9 mouse cellular contexts compared by ENCODE assay signal in genomic region chr19:41455091-41455626, GRCm38 (mm10). TPM values are rescaled to one million over a fixed set of nuclear protein-coding genes. Genes with fewer than 3 reads are reported as not detected.
A peak's percentile ranks its signal among the peaks of the same experiment; 100 is the strongest.
DNase-seq lines count a peak whose midpoint lies in the region; ATAC-seq and TF ChIP-seq lines count a peak whose summit lies in the region.
"Had no signal": no experiment of that assay in that cellular context is flagged by ENCODE, and none has a peak within 500 bp of the region (broad histone marks: within the 10 kb centered on the region; RNA-seq: fewer than 3 reads in every experiment).

No protein-coding gene starts in this region.

- TF ChIP-seq CTCF in forebrain, postnatal 0 days (IDR thresholded peaks at IDR 0.05; ENCODE audit: low read depth) = no peak

- H3K9ac ChIP-seq in forebrain, postnatal 0 days = no peak overlapping the region
- H3K9ac ChIP-seq in hindbrain, embryonic 11.5 days (ENCODE audit: low read depth, low read length) = no peak overlapping the region
- H3K9ac ChIP-seq: limb, embryonic 12.5 days had no signal

- H3K4me2 ChIP-seq in forebrain, postnatal 0 days (ENCODE audit: low read depth) = no peak overlapping the region
- H3K4me2 ChIP-seq in hindbrain, embryonic 11.5 days (replicated peaks; ENCODE audit: low read depth, low read length) = no peak overlapping the region
- H3K4me2 ChIP-seq: limb, embryonic 12.5 days had no signal

- H3K4me1 ChIP-seq in forebrain, postnatal 0 days (ENCODE audit: insufficient read depth) = no peaks in the 10 kb centered on the region
- H3K4me1 ChIP-seq in hindbrain, embryonic 11.5 days (replicated peaks; ENCODE audit: control insufficient read depth, insufficient read depth, low read length) = no peaks in the 10 kb centered on the region
- H3K4me1 ChIP-seq: limb, embryonic 12.5 days had no signal

- no peaks in the 10 kb centered on the region for H3K9me3 ChIP-seq in forebrain, postnatal 0 days (ENCODE audit: low read length)
- no peaks in the 10 kb centered on the region for H3K9me3 ChIP-seq in hindbrain, embryonic 11.5 days (ENCODE audit: control insufficient read depth, low read length)
- H3K9me3 ChIP-seq: limb, embryonic 12.5 days had no signal

- H3K27ac ChIP-seq in forebrain, postnatal 0 days (ENCODE audit: low read depth, low read length) = no peak overlapping the region
- H3K27ac ChIP-seq in hindbrain, embryonic 11.5 days (ENCODE audit: low read depth, low read length) = no peak overlapping the region
- H3K27ac ChIP-seq: limb, embryonic 12.5 days had no signal

- no peaks in the 10 kb centered on the region for H3K27me3 ChIP-seq in forebrain, postnatal 0 days (ENCODE audit: insufficient read depth, low read length)
- H3K27me3 ChIP-seq in hindbrain, embryonic 11.5 days (ENCODE audit: control insufficient read depth, insufficient read depth, low read length) = no peaks in the 10 kb centered on the region
- H3K27me3 ChIP-seq: limb, embryonic 12.5 days had no signal

- ATAC-seq in forebrain, postnatal 0 days = no peak
- ATAC-seq in hindbrain, embryonic 11.5 days (ENCODE audit: low FRiP score) = no peak

- WGBS in forebrain, postnatal 0 days = 81% methylated on average over 6 of the region's 6 CpGs
- WGBS in hindbrain, embryonic 11.5 days = 82% methylated on average over 6 of the region's 6 CpGs

- H3K4me3 ChIP-seq in forebrain, postnatal 0 days (ENCODE audit: low read depth, low read length) = no peak overlapping the region
- H3K4me3 ChIP-seq in hindbrain, embryonic 11.5 days (ENCODE audit: low read depth, low read length) = no peak overlapping the region
- H3K4me3 ChIP-seq: limb, embryonic 12.5 days had no signal

- H3K36me3 ChIP-seq in forebrain, postnatal 0 days (ENCODE audit: insufficient read depth) = no peaks in the 10 kb centered on the region
- H3K36me3 ChIP-seq in hindbrain, embryonic 11.5 days (ENCODE audit: control insufficient read depth, insufficient read depth, low read length) = no peaks in the 10 kb centered on the region
- H3K36me3 ChIP-seq: limb, embryonic 12.5 days had no signal

- DNase-seq in lung, adult 18-20 months = peak; percentile 10 to 26
- DNase-seq in lung, postnatal 36 days = no peak
- peak; percentile 30 to 53 for DNase-seq in adrenal gland, adult 18-20 months (ENCODE audit: low spot score in 2 of 2)
- DNase-seq in kidney, postnatal 10 days = peak; percentile 54
- DNase-seq in spleen, postnatal 10 days (ENCODE audit: low spot score in 2 of 2) = peak; percentile 28 to 75
- no peak for DNase-seq in testis, postnatal 10 days (ENCODE audit: low spot score)
- DNase-seq in forebrain, postnatal 0 days = no peak
- DNase-seq in hindbrain, embryonic 11.5 days (ENCODE audit: low spot score) = no peak

RNA-seq across cellular contexts. Expression of gene Lcor, which starts 27.3 kb away (rescaled TPM):
- total RNA-seq in adrenal gland, adult 18-20 months (2021) = 10 to 100 TPM; 15.4 to 16.0 TPM
- 16.6 and 21.7 TPM in 2 replicates for total RNA-seq in forebrain, postnatal 0 days (2014; rRNA removed)
- 7.5 and 12.2 TPM in 2 replicates for polyA plus RNA-seq in forebrain, postnatal 0 days (2015; fragmentation: Nextera tagmentation; extraction: Ambion mirVana)
- polyA plus RNA-seq in hindbrain, embryonic 11.5 days (2014; fragmentation: Nextera tagmentation; extraction: Ambion mirVana) = 33.2 and 37.0 TPM in 2 replicates

Comparison
In these comparisons a context has a peak if more than half of its experiments do, and no peak if none do; other contexts are left out.
1. DNase-seq: peak in lung, adult 18-20 months (2 of 2), adrenal gland, adult 18-20 months (2 of 2), kidney, postnatal 10 days (single experiment) and spleen, postnatal 10 days (2 of 2); none in lung, postnatal 36 days (single experiment), testis, postnatal 10 days (single experiment), forebrain, postnatal 0 days (single experiment) and hindbrain, embryonic 11.5 days (single experiment).